Comparison of ENCODE assay signal across 8 mouse cellular contexts in genomic region chr13:43739598-43740275, GRCm38 (mm10). TPM values are rescaled to one million over a fixed set of nuclear protein-coding genes. Genes with fewer than 3 reads are reported as not detected.
DNase-seq lines count a peak whose midpoint lies in the region; ATAC-seq and TF ChIP-seq lines count a peak whose summit lies in the region.

No protein-coding gene starts in this region.

- ATAC-seq in embryonic facial prominence, embryonic 13.5 days (ENCODE audit: insufficient number of reproducible peaks, insufficient read depth, low FRiP score, low TSS enrichment, low read depth), result 0 out of 2 replicates have a peak, but pooled peaks have one; percentile 20
- ATAC-seq in kidney, embryonic 16.5 days (ENCODE audit: low FRiP score, low TSS enrichment), result peak; percentile 59; the same call in 1 of the 2 replicates
- ATAC-seq in limb, embryonic 15.5 days (ENCODE audit: insufficient number of reproducible peaks, low FRiP score, low TSS enrichment, low read depth), result 0 out of 2 replicates have a peak, but pooled peaks have one; percentile 67
- peak; percentile 69 for ATAC-seq in stomach, postnatal 0 days (ENCODE audit: low FRiP score, low TSS enrichment)

- TF ChIP-seq EP300 in stomach, postnatal 0 days (optimal IDR thresholded peaks at IDR 0.05), result no peak

- H3K4me1 ChIP-seq in embryonic facial prominence, embryonic 13.5 days, result peaks cover 9% of the 10 kb centered on the region; the same call in 1 of the 2 replicates
- 0 out of 2 replicates have a peak, but pooled peaks cover 13% of the 10 kb centered on the region for H3K4me1 ChIP-seq in heart, embryonic 10.5 days
- H3K4me1 ChIP-seq in kidney, embryonic 16.5 days (ENCODE audit: insufficient read depth, low read length), result 0 out of 2 replicates have a peak, but pooled peaks cover 3% of the 10 kb centered on the region
- H3K4me1 ChIP-seq in limb, embryonic 15.5 days, result peaks cover 9% of the 10 kb centered on the region
- H3K4me1 ChIP-seq in stomach, postnatal 0 days (replicated peaks; ENCODE audit: control insufficient read depth, insufficient read depth), result no peaks in the 10 kb centered on the region

- peak; percentile 98 for TF ChIP-seq CTCF in stomach, postnatal 0 days (IDR thresholded peaks at IDR 0.05; ENCODE audit: low read depth)

- 27% methylated on average over 15 of the region's 15 CpGs for WGBS in embryonic facial prominence, embryonic 13.5 days
- 22% methylated on average over 15 of the region's 15 CpGs for WGBS in heart, embryonic 10.5 days
- 31% methylated on average over 15 of the region's 15 CpGs for WGBS in kidney, embryonic 16.5 days
- WGBS in limb, embryonic 15.5 days, result 28% methylated on average over 15 of the region's 15 CpGs
- WGBS in stomach, postnatal 0 days, result 27% methylated on average over 15 of the region's 15 CpGs

- no peak overlapping the region for H3K4me3 ChIP-seq in embryonic facial prominence, embryonic 13.5 days
- no peak overlapping the region for H3K4me3 ChIP-seq in heart, embryonic 10.5 days
- H3K4me3 ChIP-seq in kidney, embryonic 16.5 days (ENCODE audit: low read length), result no peak overlapping the region
- no peak overlapping the region for H3K4me3 ChIP-seq in limb, embryonic 15.5 days
- no peak overlapping the region for H3K4me3 ChIP-seq in stomach, postnatal 0 days (ENCODE audit: low read depth, low read length)

- no peak overlapping the region for H3K9ac ChIP-seq in embryonic facial prominence, embryonic 13.5 days
- H3K9ac ChIP-seq in kidney, embryonic 16.5 days (replicated peaks; ENCODE audit: low read length), result no peak overlapping the region
- H3K9ac ChIP-seq in limb, embryonic 15.5 days, result no peak overlapping the region
- no peak overlapping the region for H3K9ac ChIP-seq in stomach, postnatal 0 days (ENCODE audit: low read length)

- H3K27ac ChIP-seq in embryonic facial prominence, embryonic 13.5 days, result no peak overlapping the region
- H3K27ac ChIP-seq in heart, embryonic 10.5 days, result no peak overlapping the region
- H3K27ac ChIP-seq in kidney, embryonic 16.5 days (ENCODE audit: low read length), result no peak overlapping the region
- H3K27ac ChIP-seq in limb, embryonic 15.5 days, result no peak overlapping the region
- no peak overlapping the region for H3K27ac ChIP-seq in stomach, postnatal 0 days (replicated peaks)

- H3K9me3 ChIP-seq in embryonic facial prominence, embryonic 13.5 days, result no peaks in the 10 kb centered on the region
- H3K9me3 ChIP-seq in heart, embryonic 10.5 days, result no peaks in the 10 kb centered on the region
- H3K9me3 ChIP-seq in kidney, embryonic 16.5 days (ENCODE audit: low read length), result peaks cover 6% of the 10 kb centered on the region; the same call in 1 of the 2 replicates
- H3K9me3 ChIP-seq in limb, embryonic 15.5 days, result no peaks in the 10 kb centered on the region
- H3K9me3 ChIP-seq in stomach, postnatal 0 days (ENCODE audit: control insufficient read depth, low read length), result no peaks in the 10 kb centered on the region

- peak; percentile 89 for DNase-seq in CD4-positive, CD25-positive, alpha-beta regulatory T cell, adult 2 months (ENCODE audit: low read depth, low spot score)
- DNase-seq in adrenal gland, postnatal 36 days, result peak; percentile 72 to 83
- DNase-seq in heart, embryonic 10.5 days (ENCODE audit: low spot score), result peak; percentile 86
- DNase-seq in neural tube, embryonic 10.5 days (ENCODE audit: extremely low spot score, low spot score), result peak; percentile 81
- peak; percentile 79 for DNase-seq in stomach, postnatal 0 days (ENCODE audit: low spot score)

- H3K36me3 ChIP-seq in embryonic facial prominence, embryonic 13.5 days, result no peaks in the 10 kb centered on the region
- H3K36me3 ChIP-seq in heart, embryonic 10.5 days, result no peaks in the 10 kb centered on the region
- no peaks in the 10 kb centered on the region for H3K36me3 ChIP-seq in kidney, embryonic 16.5 days (ENCODE audit: insufficient read depth, low read length)
- no peaks in the 10 kb centered on the region for H3K36me3 ChIP-seq in limb, embryonic 15.5 days
- no peaks in the 10 kb centered on the region for H3K36me3 ChIP-seq in stomach, postnatal 0 days (ENCODE audit: control insufficient read depth, insufficient read depth, low read length)

- no peak overlapping the region for H3K4me2 ChIP-seq in embryonic facial prominence, embryonic 13.5 days
- no peak overlapping the region for H3K4me2 ChIP-seq in kidney, embryonic 16.5 days (replicated peaks; ENCODE audit: low read depth, low read length)
- H3K4me2 ChIP-seq in limb, embryonic 15.5 days, result no peak overlapping the region
- H3K4me2 ChIP-seq in stomach, postnatal 0 days (replicated peaks; ENCODE audit: low read depth), result no peak overlapping the region

- no peaks in the 10 kb centered on the region for H3K27me3 ChIP-seq in embryonic facial prominence, embryonic 13.5 days
- H3K27me3 ChIP-seq in heart, embryonic 10.5 days (ENCODE audit: insufficient read depth, poor library complexity, severe bottlenecking), result no peaks in the 10 kb centered on the region
- H3K27me3 ChIP-seq in kidney, embryonic 16.5 days (ENCODE audit: insufficient read depth, low read length), result no peaks in the 10 kb centered on the region
- H3K27me3 ChIP-seq in limb, embryonic 15.5 days, result no peaks in the 10 kb centered on the region
- no peaks in the 10 kb centered on the region for H3K27me3 ChIP-seq in stomach, postnatal 0 days (ENCODE audit: control insufficient read depth, insufficient read depth, low read length)

RNA-seq across cellular contexts. Expression of gene Cd83, which starts 44.8 kb away (rescaled TPM):
- 1 to 10 TPM; 3.2 to 4.0 TPM for total RNA-seq in adrenal gland, postnatal 36 days (2021)
- 5.9 and 7.2 TPM in 2 replicates for polyA plus RNA-seq in embryonic facial prominence, embryonic 13.5 days (2015; fragmentation: Nextera tagmentation; extraction: Ambion mirVana)
- polyA plus RNA-seq in heart, embryonic 10.5 days (2016; fragmentation: Nextera tagmentation; extraction: Ambion mirVana), result 1.3 and 3.0 TPM in 2 replicates
- polyA plus RNA-seq in kidney, embryonic 16.5 days (2015; fragmentation: Nextera tagmentation; extraction: Ambion mirVana), result 35.0 and 35.2 TPM in 2 replicates
- 13.4 and 17.4 TPM in 2 replicates for polyA plus RNA-seq in limb, embryonic 15.5 days (2015; fragmentation: Nextera tagmentation; extraction: Ambion mirVana)
- 2.1 and 2.9 TPM in 2 replicates for polyA plus RNA-seq in stomach, postnatal 0 days (2015; fragmentation: Nextera tagmentation; extraction: Ambion mirVana)
